Mouse (Mus musculus): ENCODE data around the gene Kansl1.

Gene Kansl1

GRCm38 (mm10) chr11:104303088-104303960, 165.3 kb downstream of the Kansl1 start:
- no peak for DNase-seq

GRCm38 (mm10) chr11:104302628-104303027, 166.0 kb downstream of the Kansl1 start:
- no peak for DNase-seq

GRCm38 (mm10) chr11:104297671-104298070, 171.0 kb downstream of the Kansl1 start:
- no peak for DNase-seq

GRCm38 (mm10) chr11:104295656-104296055, 173.0 kb downstream of the Kansl1 start:
- no peak for DNase-seq

GRCm38 (mm10) chr11:104295145-104295544, 173.5 kb downstream of the Kansl1 start:
- no peak for DNase-seq

- DNase-seq: no peak
Observed at GRCm38 (mm10) chr11:104293241-104293640, 175.4 kb downstream of the Kansl1 start.

GRCm38 (mm10) chr11:104292443-104293220, 176.0 kb downstream of the Kansl1 start:
- DNase-seq: no peak

GRCm38 (mm10) chr11:104289199-104290031, 179.2 kb downstream of the Kansl1 start:
- peak in 1 of 2 experiments; percentile 34 for DNase-seq

- no peak for DNase-seq
Observed at GRCm38 (mm10) chr11:104288835-104289198, 179.8 kb downstream of the Kansl1 start.

- no peak for DNase-seq
Observed at GRCm38 (mm10) chr11:104287113-104287512, 181.5 kb downstream of the Kansl1 start.
